Mouse (Mus musculus) right cerebral cortex, adult 2 months (tissue): ENCODE measurements at regions not wholly inside any gene's neighbourhood (a gene's known extent, or its start where the extent isn't known, plus 50 kb on each side); places are given as distances from the start of the nearest gene placed in this dataset.
"Not testable (repeated sequence)": the region's sequence is repeated elsewhere in the genome, so short reads cannot be mapped to it uniquely, and the experiment has no call there.

Source experiments
- DNase-seq, 2 experiments: peaks; one replicate each; pipeline ENCODE4 v3.0.0; 2021 to 2022; ENCODE audit warnings: low spot score in 2 of 2

GRCm38 (mm10) chr10:104592009-104592603 lies 398.3 kb downstream of the Gm4340 start:
- no peak for DNase-seq

GRCm38 (mm10) chr10:104595920-104596319 lies 402.1 kb downstream of the Gm4340 start:
- DNase-seq: peak; percentile 2 to 12

GRCm38 (mm10) chr10:104627629-104628028 lies 433.8 kb downstream of the Gm4340 start:
- no peak for DNase-seq

- no peak for DNase-seq
These were observed 457.2 kb downstream of the Gm4340 start for GRCm38 (mm10) chr10:104651020-104651419.

GRCm38 (mm10) chr10:104660298-104660697 lies 466.5 kb downstream of the Gm4340 start:
- no peak for DNase-seq

- DNase-seq: peak in 1 of 2 experiments; percentile 9
These were observed 467.8 kb downstream of the Gm4340 start for GRCm38 (mm10) chr10:104661672-104662071.

- DNase-seq: no peak
These were observed 474.4 kb downstream of the Gm4340 start for GRCm38 (mm10) chr10:104668286-104668685.

- no peak for DNase-seq
These were observed 491.0 kb downstream of the Gm4340 start for GRCm38 (mm10) chr10:104684717-104685336.

- DNase-seq: no peak
These were observed 492.0 kb downstream of the Gm4340 start for GRCm38 (mm10) chr10:104685857-104686256.

- peak; percentile 6 to 13 for DNase-seq
These were observed 492.8 kb downstream of the Gm4340 start for GRCm38 (mm10) chr10:104686669-104687068.

GRCm38 (mm10) chr10:104694974-104695373 lies 501.1 kb downstream of the Gm4340 start:
- no peak for DNase-seq

GRCm38 (mm10) chr10:104708926-104709325 lies 515.1 kb downstream of the Gm4340 start:
- DNase-seq: no peak

GRCm38 (mm10) chr10:104713281-104713915 lies 519.6 kb downstream of the Gm4340 start:
- not testable (repeated sequence) for DNase-seq
